Mouse (Mus musculus) adrenal gland (tissue): ENCODE data around the gene Fam98b.

Experiments used
- intact Hi-C: fragments of 180-260 bp; cut with DNase I; formaldehyde crosslinking; loops from one replicate; pipeline ENCODE4 v1.15.1; 2025

The Fam98b gene

DNA sequence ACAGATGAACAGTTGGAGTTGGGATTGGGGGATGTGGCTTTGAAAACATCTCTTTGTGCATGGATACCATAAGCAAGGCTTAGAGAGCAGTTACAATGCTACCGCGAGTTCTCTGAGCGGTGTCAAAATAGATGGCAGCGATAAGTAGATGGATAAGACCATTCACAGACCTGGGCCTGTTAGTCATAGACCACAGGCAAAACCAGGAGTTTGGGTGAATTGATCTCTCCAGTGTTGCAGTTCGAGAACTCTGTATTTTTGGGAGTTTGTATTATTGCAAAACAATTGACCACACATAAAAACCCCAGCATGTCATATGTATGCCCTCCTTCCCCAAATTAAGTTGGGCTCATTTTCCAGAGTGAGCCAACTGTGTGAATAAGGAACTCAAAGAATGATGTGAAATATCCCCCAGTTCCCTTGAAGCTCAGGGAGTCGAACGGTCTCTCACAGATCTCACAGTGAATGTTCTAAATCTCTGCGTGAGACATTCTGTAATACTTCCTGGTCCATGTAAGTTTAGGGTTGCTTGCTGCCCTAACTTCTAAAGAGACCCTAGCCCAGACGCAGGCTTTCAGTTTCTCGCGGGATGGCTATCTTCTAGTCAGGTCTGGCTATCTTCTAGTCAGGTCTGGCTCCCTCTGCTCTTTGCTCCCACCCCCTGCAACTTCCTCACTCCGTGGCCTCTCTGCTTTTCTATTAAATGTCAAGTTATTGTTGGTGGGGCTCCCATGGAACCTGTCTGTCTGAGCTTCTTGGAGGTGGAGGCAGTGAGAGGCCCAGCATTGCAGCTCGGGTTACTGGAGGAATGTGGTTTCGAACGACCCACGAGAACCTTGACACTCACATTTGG, 50.3 kb downstream of the Fam98b start:
- intact Hi-C loops: no loop called here

- intact Hi-C loops: no loop called here
These were observed 54.1 kb downstream of the Fam98b start for GRCm38 (mm10) chr2:117303391-117304350.

- intact Hi-C loops: no loop called here
These were observed 55.4 kb downstream of the Fam98b start for GRCm38 (mm10) chr2:117304941-117305340.

- intact Hi-C loops: no loop called here
These were observed 58.4 kb downstream of the Fam98b start for GRCm38 (mm10) chr2:117307959-117308358.

DNA sequence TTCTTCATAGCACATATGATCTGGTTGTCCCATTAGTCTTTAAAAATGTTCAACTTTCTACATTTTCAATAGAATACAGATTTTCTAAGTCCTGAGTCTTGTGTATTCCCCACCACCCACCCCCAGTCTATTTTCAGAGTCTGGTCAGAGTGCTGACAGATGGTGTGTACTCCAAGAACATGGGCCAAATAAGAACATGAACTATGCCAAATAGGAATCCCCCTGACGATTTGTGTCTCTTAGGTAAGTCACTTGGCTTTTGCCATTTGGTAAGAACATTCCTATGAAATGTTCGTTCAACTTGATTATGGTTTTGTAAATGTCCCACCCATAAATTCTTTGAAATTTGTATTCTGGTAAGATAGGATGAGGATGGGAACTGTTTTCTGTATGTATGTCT, 59.5 kb downstream of the Fam98b start:
- intact Hi-C loops: no loop called here

DNA sequence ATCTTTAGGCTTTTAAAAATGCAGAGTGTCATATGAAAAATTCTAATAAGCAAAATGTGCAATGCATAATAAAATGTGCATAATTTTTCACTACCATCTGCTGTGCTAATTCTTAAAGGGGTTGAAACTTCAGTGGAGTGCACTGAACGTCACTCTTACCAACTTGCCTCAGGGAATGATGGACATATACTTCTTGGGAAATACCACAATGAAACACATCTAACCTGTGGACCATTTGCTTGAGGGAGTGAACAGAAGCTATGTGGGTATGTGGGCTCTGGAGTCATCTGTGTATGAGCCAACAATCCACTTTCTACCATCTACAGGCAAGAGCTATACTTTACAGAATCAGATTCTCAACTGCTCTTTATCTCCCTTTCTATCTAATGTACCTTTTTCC, 61.8 kb downstream of the Fam98b start:
- intact Hi-C loops: no loop called here

GRCm38 (mm10) chr2:117312030-117312429, 62.5 kb downstream of the Fam98b start:
- intact Hi-C loops: no loop called here

- intact Hi-C loops: no loop called here
These were observed 62.9 kb downstream of the Fam98b start for GRCm38 (mm10) chr2:117312441-117312895.

DNA sequence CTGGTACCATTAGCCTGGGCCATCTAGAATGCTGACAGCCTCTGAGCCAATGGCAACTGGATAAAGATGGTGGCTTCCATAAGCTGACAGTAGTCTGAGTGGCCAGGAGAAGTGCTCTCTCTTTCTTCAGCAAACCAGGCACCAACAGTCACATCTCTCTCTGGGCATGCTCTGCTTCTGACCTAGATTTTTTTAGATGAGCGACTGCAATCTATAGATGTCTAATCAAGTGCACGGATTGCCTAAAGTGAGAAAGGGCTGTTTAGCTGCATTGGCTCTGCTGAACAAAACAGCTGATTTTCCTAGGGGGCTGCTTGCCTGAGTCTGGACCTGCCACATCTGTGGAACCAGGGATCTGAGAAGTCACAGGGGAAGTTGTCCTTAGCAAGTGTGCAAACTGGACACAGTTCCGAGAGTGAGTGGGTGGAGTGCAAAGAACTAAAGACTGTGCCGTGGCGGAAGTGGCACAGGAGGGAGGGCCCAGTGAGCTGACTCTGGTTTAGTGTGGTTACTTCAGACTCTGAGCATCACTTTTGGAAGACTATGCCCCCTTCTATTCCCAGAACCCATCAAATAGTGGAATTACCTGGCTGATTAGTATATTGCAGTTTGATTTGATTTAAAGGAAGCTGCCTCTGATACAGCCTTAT, 64.2 kb downstream of the Fam98b start:
- intact Hi-C loops: no loop called here

DNA sequence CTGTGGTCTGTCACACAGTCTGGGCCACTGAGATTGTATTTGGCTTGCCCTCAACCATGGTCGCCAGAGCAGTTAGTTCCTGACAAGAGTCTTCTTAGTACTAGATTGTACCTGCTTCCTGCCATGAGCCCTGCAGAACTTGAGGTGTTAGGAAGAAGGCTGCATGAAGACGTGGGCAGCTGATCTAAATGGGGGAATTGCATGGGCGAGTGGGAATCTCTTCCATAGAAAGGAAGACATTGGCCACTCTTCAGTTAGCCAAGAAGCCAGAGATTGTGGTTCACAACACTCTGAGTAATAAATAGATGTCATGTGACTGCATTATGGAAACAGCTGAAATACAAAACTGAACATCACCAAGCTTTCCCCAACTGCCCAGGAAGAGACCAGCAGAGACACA, 69.5 kb downstream of the Fam98b start:
- intact Hi-C loops: no loop called here
